Mouse (Mus musculus): Measurements from ENCODE around the gene Gm37419. TPM values are rescaled to one million over a fixed set of nuclear protein-coding genes. Genes with fewer than 3 reads are reported as not detected.

The Gm37419 gene
- polyA plus RNA-seq, 1 experiment from 2014 or later, result not detected

- H3K27ac ChIP-seq (ENCODE audit: low read length), result no peak overlapping the region
- peaks cover 12% of the 10 kb centered on the region for H3K4me1 ChIP-seq (ENCODE audit: control insufficient read depth, insufficient read depth, low read length)
- H3K9ac ChIP-seq (ENCODE audit: low read length), result no peak overlapping the region
- peaks cover 9% of the 10 kb centered on the region for H3K36me3 ChIP-seq (ENCODE audit: control insufficient read depth, insufficient read depth)
- WGBS, result 76% methylated on average over 9 of the region's 9 CpGs
- no peak overlapping the region for H3K4me2 ChIP-seq (ENCODE audit: low read depth, low read length)
- no peak overlapping the region for H3K4me3 ChIP-seq (ENCODE audit: low read length)
- H3K27me3 ChIP-seq (ENCODE audit: control insufficient read depth, insufficient read depth, low read length), result no peaks in the 10 kb centered on the region
- ATAC-seq (replicated peaks; ENCODE audit: extremely low read depth, insufficient read depth, low FRiP score), result no peak
- H3K9me3 ChIP-seq (replicated peaks; ENCODE audit: control insufficient read depth, low read length), result no peaks in the 10 kb centered on the region
These were observed 14.5 kb upstream of the Gm37419 start for GRCm38 (mm10) chr16:23973635-23974367.

DNA sequence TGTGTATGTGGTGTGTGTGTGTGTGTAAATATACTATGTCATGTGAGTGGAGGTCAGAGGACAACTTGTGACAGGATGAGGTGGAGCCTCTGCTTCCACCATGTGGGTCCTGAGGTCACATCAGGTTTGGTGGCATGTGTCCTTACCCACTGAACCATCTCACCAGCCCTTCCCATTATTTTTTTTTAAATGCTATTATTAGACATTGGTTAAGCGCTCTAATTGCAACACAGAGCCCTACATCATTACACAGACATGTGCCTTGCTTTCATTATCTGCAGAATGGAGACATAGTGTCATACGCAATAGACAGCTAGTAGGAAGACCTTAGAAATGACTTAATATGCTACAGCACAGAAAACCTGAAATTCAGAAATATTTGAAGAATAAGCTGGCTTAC lies 12.1 kb upstream of the Gm37419 start:
- peaks cover 6% of the 10 kb centered on the region; the same call in 1 of the 2 replicates for H3K36me3 ChIP-seq (ENCODE audit: control insufficient read depth, insufficient read depth)
- H3K4me2 ChIP-seq (ENCODE audit: low read depth, low read length), result no peak overlapping the region
- H3K4me3 ChIP-seq (ENCODE audit: low read length), result no peak overlapping the region
- peaks cover 6% of the 10 kb centered on the region; the same call in 1 of the 2 replicates for H3K27me3 ChIP-seq (ENCODE audit: control insufficient read depth, insufficient read depth, low read length)
- no peak overlapping the region for H3K9ac ChIP-seq (ENCODE audit: low read length)
- ATAC-seq (replicated peaks; ENCODE audit: extremely low read depth, insufficient read depth, low FRiP score), result no peak
- WGBS, result 80% methylated on average over 2 of the region's 2 CpGs
- H3K4me1 ChIP-seq (ENCODE audit: control insufficient read depth, insufficient read depth, low read length), result peaks cover 15% of the 10 kb centered on the region
- no peak overlapping the region for H3K27ac ChIP-seq (ENCODE audit: low read length)
- H3K9me3 ChIP-seq (replicated peaks; ENCODE audit: control insufficient read depth, low read length), result no peaks in the 10 kb centered on the region

DNA sequence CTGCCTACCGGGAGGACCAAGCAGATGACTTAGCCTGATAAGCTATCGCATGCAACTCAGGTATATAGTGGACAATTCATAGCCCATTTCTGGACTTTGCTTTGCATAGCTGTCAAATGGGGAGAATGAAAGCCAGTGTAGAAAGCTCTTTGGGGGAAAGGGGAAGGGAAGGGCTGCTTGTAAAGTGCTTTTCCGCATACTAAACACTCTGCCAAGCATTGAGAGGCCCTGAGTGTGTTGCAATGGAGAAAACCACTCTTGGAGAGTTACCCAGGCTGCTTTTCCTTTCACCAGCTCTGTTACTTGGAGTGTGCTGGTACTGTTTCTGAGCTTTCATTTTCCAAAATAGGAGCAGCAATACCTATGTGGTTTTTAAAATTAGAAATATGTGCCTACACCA lies 10.6 kb upstream of the Gm37419 start:
- no peak overlapping the region for H3K27ac ChIP-seq (ENCODE audit: low read length)
- ATAC-seq (replicated peaks; ENCODE audit: extremely low read depth, insufficient read depth, low FRiP score), result no peak
- 84% methylated on average over 3 of the region's 3 CpGs for WGBS
- no peak overlapping the region for H3K4me2 ChIP-seq (ENCODE audit: low read depth, low read length)
- H3K27me3 ChIP-seq (ENCODE audit: control insufficient read depth, insufficient read depth, low read length), result peaks cover 6% of the 10 kb centered on the region; the same call in 1 of the 2 replicates
- H3K36me3 ChIP-seq (ENCODE audit: control insufficient read depth, insufficient read depth), result 0 out of 2 replicates have a peak, but pooled peaks cover 2% of the 10 kb centered on the region
- peaks cover 18% of the 10 kb centered on the region for H3K4me1 ChIP-seq (ENCODE audit: control insufficient read depth, insufficient read depth, low read length)
- H3K9me3 ChIP-seq (replicated peaks; ENCODE audit: control insufficient read depth, low read length), result no peaks in the 10 kb centered on the region
- H3K9ac ChIP-seq (ENCODE audit: low read length), result no peak overlapping the region
- H3K4me3 ChIP-seq (ENCODE audit: low read length), result no peak overlapping the region

DNA sequence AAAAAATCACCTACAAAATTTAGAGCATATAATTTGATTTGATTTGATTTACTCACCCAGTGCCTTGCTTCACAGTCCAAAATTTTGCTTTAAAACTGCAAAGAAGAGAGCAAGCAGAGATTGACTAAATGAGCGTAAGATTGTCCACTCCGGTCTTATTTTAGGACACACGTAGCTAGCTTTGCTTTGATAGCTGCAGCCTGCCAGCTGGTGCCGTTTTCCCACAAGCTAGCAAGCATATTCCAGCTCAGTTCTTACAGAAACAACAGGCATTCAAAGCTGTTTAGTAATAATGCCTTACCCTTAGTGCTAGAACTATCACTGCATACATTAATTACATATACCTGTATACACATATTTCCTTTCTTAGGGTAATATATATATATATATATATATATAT lies 9.8 kb upstream of the Gm37419 start:
- no peak overlapping the region for H3K9ac ChIP-seq (ENCODE audit: low read length)
- peaks cover 6% of the 10 kb centered on the region; the same call in 1 of the 2 replicates for H3K27me3 ChIP-seq (ENCODE audit: control insufficient read depth, insufficient read depth, low read length)
- 68% methylated on average over 4 of the region's 4 CpGs for WGBS
- ATAC-seq (replicated peaks; ENCODE audit: extremely low read depth, insufficient read depth, low FRiP score), result no peak
- peaks cover 16% of the 10 kb centered on the region for H3K4me1 ChIP-seq (ENCODE audit: control insufficient read depth, insufficient read depth, low read length)
- 0 out of 2 replicates have a peak, but pooled peaks cover 2% of the 10 kb centered on the region for H3K36me3 ChIP-seq (ENCODE audit: control insufficient read depth, insufficient read depth)
- H3K4me3 ChIP-seq (ENCODE audit: low read length), result no peak overlapping the region
- no peak overlapping the region for H3K27ac ChIP-seq (ENCODE audit: low read length)
- no peak overlapping the region for H3K4me2 ChIP-seq (ENCODE audit: low read depth, low read length)
- H3K9me3 ChIP-seq (replicated peaks; ENCODE audit: control insufficient read depth, low read length), result no peaks in the 10 kb centered on the region

DNA sequence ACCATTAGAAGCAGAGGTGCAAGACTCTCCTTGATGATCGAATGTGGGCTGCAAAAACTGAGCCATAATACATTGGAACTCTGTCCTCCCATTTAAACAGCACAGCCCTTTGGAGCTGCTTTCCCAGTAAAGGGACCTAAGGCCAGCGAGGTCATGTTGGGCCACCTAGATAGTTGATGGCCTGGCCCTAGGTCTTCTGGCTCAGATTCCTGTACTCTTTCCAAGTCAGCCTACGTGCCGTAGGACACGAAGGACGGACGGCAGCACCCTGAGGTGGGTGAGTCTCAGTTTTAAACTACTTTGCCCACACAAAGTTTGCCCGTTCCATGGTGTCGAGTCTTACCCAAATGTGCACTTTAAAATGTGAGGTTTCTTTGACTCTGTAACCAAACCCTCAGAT lies 8.8 kb upstream of the Gm37419 start:
- no peaks in the 10 kb centered on the region for H3K9me3 ChIP-seq (replicated peaks; ENCODE audit: control insufficient read depth, low read length)
- WGBS, result 87% methylated on average over 9 of the region's 9 CpGs
- H3K4me3 ChIP-seq (ENCODE audit: low read length), result no peak overlapping the region
- no peak overlapping the region for H3K9ac ChIP-seq (ENCODE audit: low read length)
- H3K4me2 ChIP-seq (ENCODE audit: low read depth, low read length), result no peak overlapping the region
- H3K27me3 ChIP-seq (ENCODE audit: control insufficient read depth, insufficient read depth, low read length), result peaks cover 6% of the 10 kb centered on the region; the same call in 1 of the 2 replicates
- H3K27ac ChIP-seq (ENCODE audit: low read length), result no peak overlapping the region
- H3K4me1 ChIP-seq (ENCODE audit: control insufficient read depth, insufficient read depth, low read length), result peaks cover 16% of the 10 kb centered on the region
- no peak for ATAC-seq (replicated peaks; ENCODE audit: extremely low read depth, insufficient read depth, low FRiP score)
- 0 out of 2 replicates have a peak, but pooled peaks cover 2% of the 10 kb centered on the region for H3K36me3 ChIP-seq (ENCODE audit: control insufficient read depth, insufficient read depth)

DNA sequence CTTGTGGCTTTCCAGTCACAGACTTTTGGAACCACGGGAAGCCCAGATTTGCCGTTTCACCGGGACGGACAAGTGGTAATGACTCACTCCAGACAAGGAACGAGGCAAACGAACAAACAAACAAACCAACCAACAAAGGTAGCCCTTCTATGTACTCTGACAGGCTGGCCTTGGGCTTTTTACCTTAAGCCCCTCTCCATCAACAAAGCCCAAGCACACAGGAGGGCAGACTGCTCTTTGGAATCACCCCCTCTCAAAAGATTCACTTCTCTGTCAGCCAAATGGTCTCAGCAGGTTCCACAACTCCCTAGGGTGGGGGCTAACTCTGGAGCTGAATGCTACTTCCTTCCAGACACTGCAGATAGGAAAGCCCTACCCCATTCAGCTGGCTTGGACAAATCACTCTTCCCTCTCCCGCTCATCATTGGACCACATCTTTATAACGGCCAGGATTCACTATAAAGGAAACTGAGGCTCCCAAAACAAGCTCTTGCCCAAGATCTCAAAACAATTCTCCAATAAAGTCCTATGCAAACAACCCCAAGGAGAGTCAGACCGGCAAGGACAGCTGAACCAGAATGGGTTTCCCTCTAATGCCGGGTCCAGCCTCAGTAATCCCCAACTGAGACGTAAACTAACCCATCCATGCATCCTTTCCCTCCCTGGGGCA lies 7.9 kb upstream of the Gm37419 start:
- peaks cover 6% of the 10 kb centered on the region; the same call in 1 of the 2 replicates for H3K27me3 ChIP-seq (ENCODE audit: control insufficient read depth, insufficient read depth, low read length)
- ATAC-seq (replicated peaks; ENCODE audit: extremely low read depth, insufficient read depth, low FRiP score), result no peak
- H3K4me3 ChIP-seq (ENCODE audit: low read length), result peak overlapping the region; percentile 62
- WGBS, result 24% methylated on average over 11 of the region's 11 CpGs
- 0 out of 2 replicates have a peak, but pooled peaks cover 2% of the 10 kb centered on the region for H3K36me3 ChIP-seq (ENCODE audit: control insufficient read depth, insufficient read depth)
- H3K9me3 ChIP-seq (replicated peaks; ENCODE audit: control insufficient read depth, low read length), result no peaks in the 10 kb centered on the region
- H3K4me2 ChIP-seq (ENCODE audit: low read depth, low read length), result peak overlapping the region; percentile 98
- no peak overlapping the region for H3K27ac ChIP-seq (ENCODE audit: low read length)
- H3K9ac ChIP-seq (ENCODE audit: low read length), result peak overlapping the region; percentile 69
- peaks cover 19% of the 10 kb centered on the region for H3K4me1 ChIP-seq (ENCODE audit: control insufficient read depth, insufficient read depth, low read length)

DNA sequence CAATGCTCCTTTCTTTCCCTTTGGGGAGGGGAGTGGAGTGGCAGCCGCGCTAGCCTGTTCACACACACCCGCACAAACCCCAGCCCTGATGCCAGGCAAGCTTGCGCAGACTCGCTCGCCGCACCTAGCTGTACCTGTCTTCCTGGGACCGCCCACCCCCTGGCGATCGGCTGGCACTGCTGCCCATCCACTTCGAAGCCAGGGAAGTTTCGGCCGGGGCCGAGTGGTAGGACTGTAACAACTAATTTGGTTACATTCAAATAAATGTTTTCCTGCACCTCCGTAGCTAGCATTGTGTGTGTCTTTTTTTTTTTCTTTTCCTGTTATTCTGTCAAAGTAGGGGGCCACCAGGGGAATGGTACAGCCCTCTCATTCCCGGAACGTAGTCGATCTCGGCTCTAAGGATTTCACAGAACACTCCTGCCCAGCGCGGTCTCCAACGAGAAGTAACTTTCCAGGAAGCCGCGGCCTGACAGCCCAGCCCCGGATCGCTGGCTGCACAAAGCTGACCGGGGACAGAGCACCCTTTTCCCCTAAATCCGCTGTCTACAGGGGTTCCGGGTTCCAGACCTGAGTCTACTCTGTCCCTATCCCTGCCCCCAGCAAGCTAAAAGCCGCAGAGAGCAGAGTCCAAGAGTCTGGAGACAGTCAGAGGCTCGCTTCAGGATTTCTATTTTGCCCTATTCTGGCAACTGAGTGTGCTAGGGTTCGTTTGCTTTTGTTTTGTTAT lies 7.1 kb upstream of the Gm37419 start:
- Histone ChIP-seq H3K4me2 (ENCODE audit: low read depth, low read length) (peak overlapping the region; percentile 98), H3K27me3 (ENCODE audit: control insufficient read depth, insufficient read depth, low read length) (peaks cover 6% of the 10 kb centered on the region; the same call in 1 of the 2 replicates), H3K36me3 (ENCODE audit: control insufficient read depth, insufficient read depth) (no peaks in the 10 kb centered on the region), H3K9ac (ENCODE audit: low read length) (peak overlapping the region; percentile 69), H3K4me1 (ENCODE audit: control insufficient read depth, insufficient read depth, low read length) (peaks cover 27% of the 10 kb centered on the region), H3K9me3 (replicated peaks; ENCODE audit: control insufficient read depth, low read length) (no peaks in the 10 kb centered on the region), H3K27ac (ENCODE audit: low read length) (no peak overlapping the region), H3K4me3 (ENCODE audit: low read length) (peak overlapping the region; percentile 62)
- ATAC-seq (replicated peaks; ENCODE audit: extremely low read depth, insufficient read depth, low FRiP score), result no peak
- WGBS, result 3% methylated on average over 32 of the region's 32 CpGs

GRCm38 (mm10) chr16:23981925-23982851 lies 6.1 kb upstream of the Gm37419 start:
- H3K9me3 ChIP-seq (replicated peaks; ENCODE audit: control insufficient read depth, low read length), result no peaks in the 10 kb centered on the region
- peak; percentile 74 for ATAC-seq (replicated peaks; ENCODE audit: extremely low read depth, insufficient read depth, low FRiP score)
- H3K4me3 ChIP-seq (ENCODE audit: low read length), result peak overlapping the region; percentile 62
- peak overlapping the region; percentile 98 for H3K4me2 ChIP-seq (ENCODE audit: low read depth, low read length)
- WGBS, result 3% methylated on average over 28 of the region's 28 CpGs
- H3K27me3 ChIP-seq (ENCODE audit: control insufficient read depth, insufficient read depth, low read length), result peaks cover 6% of the 10 kb centered on the region; the same call in 1 of the 2 replicates
- peak overlapping the region; percentile 72 for H3K9ac ChIP-seq (ENCODE audit: low read length)
- H3K4me1 ChIP-seq (ENCODE audit: control insufficient read depth, insufficient read depth, low read length), result peaks cover 34% of the 10 kb centered on the region
- peak overlapping the region; percentile 69 for H3K27ac ChIP-seq (ENCODE audit: low read length)
- H3K36me3 ChIP-seq (ENCODE audit: control insufficient read depth, insufficient read depth), result no peaks in the 10 kb centered on the region

Data from heart, embryonic 16.5 days (tissue).